Mouse (Mus musculus) embryonic facial prominence, embryonic 10.5 days (tissue): ENCODE data around the gene Mrpl20. TPM values are rescaled to one million over a fixed set of nuclear protein-coding genes. Genes with fewer than 3 reads are reported as not detected.
A peak's percentile ranks its signal among the peaks of the same experiment; 100 is the strongest.

Source experiments
- DNase-seq: peaks from one replicate; pipeline ENCODE4 v3.0.0-alpha.2; 2017; ENCODE audit warnings: low spot score
- H3K27ac ChIP-seq: fragments of 300-500 bp; sonication (generic); replicated peaks from 2 replicates; pipeline ENCODE4 v1.5.1; 2016; ENCODE audit warnings: mild to moderate bottlenecking
- H3K27me3 ChIP-seq: fragments of 300-500 bp; sonication (generic); replicated peaks from 2 replicates; pipeline ENCODE4 v1.6.1; 2016; ENCODE audit warnings: low read depth, mild to moderate bottlenecking; ENCODE audit not compliant: poor library complexity, severe bottlenecking
- H3K36me3 ChIP-seq: fragments of 300-500 bp; sonication (generic); replicated peaks from 2 replicates; pipeline ENCODE4 v1.6.1; 2016; ENCODE audit warnings: mild to moderate bottlenecking, moderate library complexity
- H3K4me1 ChIP-seq: fragments of 300-500 bp; sonication (generic); 2 replicates; pipeline ENCODE4 v1.6.1; 2016
- H3K4me3 ChIP-seq: fragments of 300-500 bp; sonication (generic); 2 replicates; pipeline ENCODE4 v1.5.1; 2016; ENCODE audit warnings: mild to moderate bottlenecking, moderate library complexity
- H3K9me3 ChIP-seq: fragments of 300-500 bp; sonication (generic); 2 replicates; pipeline ENCODE4 v1.6.1; 2016; ENCODE audit warnings: mild to moderate bottlenecking
- WGBS: fragments of 180-500 bp; shearing (Covaris S2); methylation state at CpG from one replicate; pipeline ENCODE4 v1.1.7; 2016; 5-methylcytosine and 5-hydroxymethylcytosine counted together
- polyA plus RNA-seq: library from polyadenylated mRNA; unstranded; fragments of >200 nt; fragmentation: Nextera tagmentation; extraction: Ambion mirVana; gene quantifications from 2 replicates; pipeline ENCODE4 v1.2.1, GENCODE M21; 2016

Gene Mrpl20
- polyA plus RNA-seq, result 254 and 259 TPM in 2 replicates

DNA sequence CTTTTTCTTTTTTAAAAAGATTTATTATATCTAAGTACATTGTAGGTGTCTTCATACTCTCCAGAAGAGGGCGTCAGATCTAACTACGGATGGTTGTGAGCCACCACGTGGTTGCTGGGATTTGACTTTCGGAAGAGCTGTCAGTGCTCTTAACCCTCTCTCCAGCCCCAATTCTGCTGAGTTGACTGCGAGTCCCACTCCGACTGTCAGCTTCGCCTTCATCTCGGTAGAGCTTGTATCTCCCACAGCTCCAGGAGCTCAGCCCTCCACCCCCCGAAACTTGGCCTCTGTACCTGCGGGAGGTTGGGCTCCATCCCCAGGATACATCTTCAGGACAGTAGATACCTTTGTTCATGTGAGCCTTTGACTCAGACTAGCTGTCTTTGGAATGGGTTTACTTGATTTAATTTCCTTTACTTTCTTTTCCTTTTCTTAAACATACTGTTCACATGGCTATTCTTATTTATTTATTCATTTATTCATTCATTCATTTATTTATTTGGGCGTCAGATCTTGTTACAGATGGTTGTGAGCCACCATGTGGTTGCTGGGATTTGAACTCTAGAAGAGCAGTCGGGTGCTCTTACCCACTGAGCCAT lies at the start of gene Mrpl20:
TSS of gene Mrpl20 (plus strand) at position 138 of the 599 bp plus-strand sequence.
- Histone ChIP-seq H3K9me3 (no peaks in the 10 kb centered on the region), H3K4me3 (peak within 1 kb of the TSS; percentile 98), H3K4me1 (peaks cover 18% of the 10 kb centered on the region), H3K27ac (peak within 1 kb of the TSS; percentile 87), H3K27me3 (no peaks in the 10 kb centered on the region), H3K36me3 (peaks cover 30% of the 10 kb centered on the region)
- 9% methylated on average over 12 of the region's 12 CpGs for WGBS
- peak; percentile 29 for DNase-seq

DNA sequence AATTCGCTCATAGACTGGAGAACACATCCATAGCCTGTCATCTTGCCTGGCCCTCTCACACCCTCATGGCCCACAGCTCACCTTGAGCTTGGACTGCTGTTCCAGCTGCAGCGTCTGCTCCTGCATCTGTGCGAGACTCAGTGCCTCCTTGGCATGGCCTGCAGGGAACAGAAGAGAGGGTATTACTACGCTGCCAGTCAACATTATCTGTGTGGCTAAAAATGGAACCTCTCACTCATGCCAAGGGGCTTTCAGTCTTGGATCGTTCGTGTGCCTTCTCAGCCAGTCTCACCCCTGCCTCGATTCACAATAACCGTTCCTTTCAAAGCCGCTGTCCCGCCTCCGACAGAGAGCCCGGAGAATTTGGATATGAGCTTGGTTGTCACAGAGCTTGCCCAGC lies 45.7 kb upstream of the Mrpl20 start:
- Histone ChIP-seq H3K9me3 (no peaks in the 10 kb centered on the region), H3K4me3 (no peak overlapping the region), H3K36me3 (peaks cover 66% of the 10 kb centered on the region), H3K4me1 (peaks cover 29% of the 10 kb centered on the region), H3K27me3 (no peaks in the 10 kb centered on the region), H3K27ac (no peak overlapping the region)
- WGBS, result 94% methylated on average over 12 of the region's 12 CpGs
- DNase-seq, result no peak

DNA sequence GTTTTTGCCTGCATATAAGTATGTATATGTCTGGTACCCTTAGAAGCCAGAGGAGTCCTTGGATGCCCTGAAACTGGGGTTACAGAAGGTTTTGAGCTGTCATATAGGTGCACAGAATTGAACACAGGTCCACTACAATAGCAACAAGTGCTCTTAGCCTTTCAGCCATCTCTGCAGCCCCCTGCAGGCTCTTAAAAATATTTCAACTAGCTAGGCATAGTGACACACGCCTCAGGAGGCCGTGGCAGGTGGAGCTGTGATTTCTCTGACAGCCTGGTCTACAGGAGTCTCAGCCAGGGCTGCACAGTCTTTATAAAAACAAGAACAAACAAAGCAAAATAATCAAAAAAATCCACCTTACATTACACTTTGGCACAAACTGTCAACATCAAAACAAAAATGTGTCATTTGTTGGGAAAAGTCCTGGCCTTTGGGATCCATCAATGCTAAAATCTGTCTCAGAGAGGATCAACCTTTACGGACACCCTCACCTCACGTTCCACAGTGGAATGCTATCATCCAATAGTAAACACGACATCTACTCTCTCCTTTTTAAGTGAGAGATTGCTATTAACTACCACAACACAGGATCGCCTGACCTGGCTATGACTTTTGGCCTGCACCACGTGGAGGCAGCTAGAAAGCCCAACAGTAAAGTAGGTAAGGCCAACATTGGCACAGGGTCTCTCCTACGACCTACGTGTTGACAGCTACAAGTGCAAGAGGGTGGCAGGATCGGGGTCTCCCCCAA lies 42.6 kb upstream of the Mrpl20 start:
- Histone ChIP-seq H3K4me1 (peaks cover 33% of the 10 kb centered on the region), H3K9me3 (no peaks in the 10 kb centered on the region), H3K27ac (peak overlapping the region; percentile 81), H3K27me3 (no peaks in the 10 kb centered on the region), H3K36me3 (peaks cover 37% of the 10 kb centered on the region), H3K4me3 (peak overlapping the region; percentile 87)
- no peak for DNase-seq
- WGBS, result 5% methylated on average over 10 of the region's 10 CpGs

DNA sequence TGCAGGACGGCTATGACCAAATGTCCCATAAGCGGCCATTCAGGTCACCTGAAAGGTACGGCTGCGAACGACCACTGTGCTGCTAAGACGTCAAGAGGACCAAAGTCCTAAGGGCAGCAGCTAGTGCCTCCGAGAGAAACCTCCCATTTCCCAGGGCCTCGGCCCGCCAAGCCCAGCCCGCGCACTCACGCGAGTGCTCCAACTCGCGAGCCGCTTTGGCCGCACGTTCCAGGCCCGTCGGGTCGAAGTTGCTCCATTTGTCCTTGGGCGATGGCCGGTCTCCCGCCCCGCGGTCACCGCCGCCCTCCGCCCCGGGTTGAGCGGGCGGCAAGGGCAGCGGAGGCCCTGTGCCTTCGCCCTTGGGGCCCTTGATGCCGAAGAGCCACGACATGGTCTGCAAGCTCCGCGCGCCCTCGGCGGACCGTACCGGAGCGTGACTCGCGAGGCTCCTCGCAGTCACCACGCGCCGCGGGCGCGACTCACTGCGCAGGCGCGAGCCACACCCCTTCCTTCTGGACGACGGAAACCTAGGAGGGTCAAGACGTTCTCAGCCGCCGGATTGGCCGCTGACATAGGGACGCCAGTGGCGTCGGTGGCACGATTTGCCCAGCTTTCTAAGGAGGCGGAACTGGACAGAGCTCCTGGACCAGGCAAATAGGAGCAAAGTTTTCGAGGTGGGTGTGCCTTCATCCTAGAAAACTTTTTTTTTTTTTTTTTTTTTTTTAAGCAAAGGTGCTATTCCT lies 41.9 kb upstream of the Mrpl20 start, which contains the start of gene Atad3a:
TSS of gene Atad3a (minus strand) at position 481 of the 743 bp plus-strand sequence.
- no peaks in the 10 kb centered on the region for H3K9me3 ChIP-seq
- peaks cover 33% of the 10 kb centered on the region for H3K4me1 ChIP-seq
- H3K36me3 ChIP-seq, result peaks cover 30% of the 10 kb centered on the region
- peak within 1 kb of the TSS; percentile 87 for H3K4me3 ChIP-seq
- no peaks in the 10 kb centered on the region for H3K27me3 ChIP-seq
- peak within 1 kb of the TSS; percentile 81 for H3K27ac ChIP-seq
- peak; percentile 97 for DNase-seq
- WGBS, result under 1% methylated on average over 68 of the region's 68 CpGs

DNA sequence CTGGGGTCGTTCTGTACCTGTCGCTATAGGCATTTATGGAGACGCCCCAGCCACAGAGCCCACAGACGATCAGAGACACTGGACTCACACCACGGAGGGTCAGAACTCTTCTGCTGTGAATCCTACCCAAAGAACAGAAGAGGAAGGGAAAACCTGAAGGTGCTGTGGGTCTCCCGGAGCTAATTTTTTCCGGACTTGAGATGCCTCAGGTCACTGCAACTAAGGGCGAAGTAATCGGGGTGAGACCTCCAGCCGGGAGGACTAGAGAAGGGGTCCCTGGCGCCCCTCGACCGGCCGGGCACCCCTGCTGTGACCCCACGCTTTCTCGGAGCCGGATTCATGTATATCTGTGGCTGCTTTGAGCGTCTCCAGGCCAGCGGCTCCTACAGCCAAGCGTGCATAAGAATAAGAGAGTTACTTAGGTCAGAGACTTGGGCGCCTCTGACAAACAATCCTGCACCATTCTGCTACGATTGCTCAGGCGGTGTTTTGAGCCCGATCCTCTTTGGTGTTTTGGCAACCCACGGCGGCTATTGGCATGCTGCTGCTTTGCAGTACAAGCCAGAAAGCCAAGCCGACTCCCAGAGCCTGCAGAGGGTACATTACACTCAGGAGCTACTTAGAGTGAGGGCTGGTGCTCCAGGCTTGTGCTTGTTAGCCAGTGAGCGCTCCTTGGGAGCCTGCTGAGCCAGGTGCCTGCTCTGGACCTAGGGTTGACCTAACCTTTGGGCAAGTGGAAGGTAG lies 41.1 kb upstream of the Mrpl20 start:
- H3K27ac ChIP-seq, result peak overlapping the region; percentile 75
- WGBS, result 3% methylated on average over 28 of the region's 28 CpGs
- DNase-seq, result no peak
- H3K9me3 ChIP-seq, result no peaks in the 10 kb centered on the region
- no peaks in the 10 kb centered on the region for H3K27me3 ChIP-seq
- H3K36me3 ChIP-seq, result peaks cover 22% of the 10 kb centered on the region
- peak overlapping the region; percentile 87 for H3K4me3 ChIP-seq
- peaks cover 33% of the 10 kb centered on the region for H3K4me1 ChIP-seq

DNA sequence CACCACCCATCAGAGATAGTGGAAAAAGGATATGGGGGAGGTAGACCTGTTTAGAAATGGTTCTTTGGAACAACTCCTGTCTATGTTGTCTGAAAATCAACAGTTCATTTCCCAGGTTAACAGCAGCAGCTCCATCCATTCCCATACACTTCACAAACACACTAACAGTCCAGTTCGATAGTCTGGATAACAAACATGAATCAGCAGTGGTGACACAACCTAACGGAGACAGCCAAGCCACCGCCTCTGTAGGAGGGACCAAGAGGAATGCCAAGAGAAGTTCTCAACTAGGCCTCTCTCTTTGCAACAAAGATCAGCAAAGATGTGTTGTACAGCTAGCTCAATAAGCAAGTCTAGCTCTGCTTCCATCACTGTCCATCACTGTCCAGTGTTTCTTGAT lies 40.3 kb upstream of the Mrpl20 start:
- Histone ChIP-seq H3K9me3 (no peaks in the 10 kb centered on the region), H3K36me3 (peaks cover 14% of the 10 kb centered on the region), H3K4me1 (peaks cover 33% of the 10 kb centered on the region), H3K27me3 (no peaks in the 10 kb centered on the region), H3K27ac (no peak overlapping the region), H3K4me3 (peak overlapping the region; percentile 87)
- WGBS, result 90% methylated on average over 3 of the region's 3 CpGs
- no peak for DNase-seq

DNA sequence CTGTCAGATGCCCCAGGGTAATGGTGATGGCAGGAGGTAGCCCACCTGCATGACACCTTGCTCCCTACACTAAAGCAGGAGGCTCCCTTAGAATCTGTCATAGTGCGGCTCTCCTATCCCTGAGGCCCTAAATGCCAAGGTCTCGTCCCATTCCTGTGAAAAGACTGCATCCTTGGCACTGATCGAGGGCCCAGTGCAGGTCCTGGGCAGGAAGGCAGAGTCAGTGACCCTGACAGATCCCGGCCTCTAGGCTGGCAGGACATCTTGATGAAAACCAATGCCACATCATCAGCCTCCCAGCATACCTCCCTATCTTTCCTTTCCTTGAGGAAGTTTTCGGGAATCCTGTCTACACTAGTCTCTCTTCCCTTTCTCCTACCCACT lies 33.2 kb upstream of the Mrpl20 start:
- Histone ChIP-seq H3K4me3 (peak overlapping the region; percentile 71), H3K36me3 (0 out of 2 replicates have a peak, but pooled peaks cover 3% of the 10 kb centered on the region), H3K9me3 (no peaks in the 10 kb centered on the region), H3K27me3 (peaks cover 41% of the 10 kb centered on the region), H3K27ac (peak overlapping the region; percentile 96), H3K4me1 (peaks cover 33% of the 10 kb centered on the region)
- WGBS, result 62% methylated on average over 5 of the region's 5 CpGs
- no peak for DNase-seq

DNA sequence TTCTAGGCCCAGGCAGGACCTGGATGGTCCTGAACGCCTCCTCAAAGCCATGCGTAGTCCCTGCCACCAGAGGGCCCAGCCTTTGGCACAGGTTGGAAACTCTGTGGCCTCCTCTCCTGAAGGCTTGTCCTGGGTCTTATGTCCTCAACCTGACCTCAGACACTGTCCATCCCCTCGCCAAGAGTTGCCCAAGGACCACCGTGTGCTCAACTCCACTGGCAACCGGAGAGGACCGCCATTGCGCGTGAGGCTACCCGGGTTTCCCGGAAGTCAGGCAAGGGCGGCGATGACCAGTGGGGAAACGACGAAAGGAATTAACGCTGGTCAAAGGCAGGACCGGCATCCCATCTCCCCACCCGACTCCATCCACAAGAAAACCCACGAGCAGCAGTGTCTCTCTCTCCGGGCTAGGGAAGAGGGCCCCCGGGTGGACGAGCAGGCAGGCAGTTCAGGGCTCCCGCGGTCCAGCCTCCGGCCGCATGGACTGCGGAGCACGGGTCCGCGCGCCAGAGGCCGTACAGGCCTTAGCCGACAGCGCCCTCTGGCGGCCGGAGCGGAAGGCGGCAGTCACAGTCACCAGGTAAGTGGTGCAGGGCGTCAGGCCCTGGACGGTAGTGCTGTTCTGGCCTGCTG lies 32.7 kb upstream of the Mrpl20 start:
- H3K36me3 ChIP-seq, result 0 out of 2 replicates have a peak, but pooled peaks cover 3% of the 10 kb centered on the region
- peak overlapping the region; percentile 71 for H3K4me3 ChIP-seq
- no peaks in the 10 kb centered on the region for H3K9me3 ChIP-seq
- WGBS, result under 1% methylated on average over 39 of the region's 39 CpGs
- peaks cover 39% of the 10 kb centered on the region for H3K4me1 ChIP-seq
- peaks cover 46% of the 10 kb centered on the region for H3K27me3 ChIP-seq
- peak; percentile 94 for DNase-seq
- H3K27ac ChIP-seq, result peak overlapping the region; percentile 96

DNA sequence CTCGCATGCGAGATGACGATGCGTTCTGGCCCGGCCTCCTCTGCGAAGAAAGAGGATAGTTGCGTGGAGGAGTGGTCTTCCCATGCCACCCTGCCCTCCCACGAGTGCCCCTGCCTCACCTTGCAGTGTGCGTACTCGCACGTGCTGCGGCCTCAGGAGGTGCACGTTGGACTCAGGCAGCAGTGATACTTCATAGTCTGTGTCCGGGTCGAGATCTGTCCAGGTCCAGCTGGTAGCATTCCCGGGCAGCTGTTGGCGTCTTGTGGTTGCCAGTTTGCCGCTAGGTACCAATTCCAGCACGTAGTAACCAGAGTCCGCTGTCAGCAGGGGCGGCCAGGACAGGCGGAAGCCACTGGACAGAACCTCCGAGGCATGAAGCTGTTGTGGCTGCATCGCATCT lies 32.1 kb upstream of the Mrpl20 start:
- H3K4me3 ChIP-seq, result peak overlapping the region; percentile 71
- no peak for DNase-seq
- 0 out of 2 replicates have a peak, but pooled peaks cover 3% of the 10 kb centered on the region for H3K36me3 ChIP-seq
- peak overlapping the region; percentile 96 for H3K27ac ChIP-seq
- no peaks in the 10 kb centered on the region for H3K9me3 ChIP-seq
- peaks cover 45% of the 10 kb centered on the region for H3K4me1 ChIP-seq
- 42% methylated on average over 24 of the region's 24 CpGs for WGBS
- H3K27me3 ChIP-seq, result peaks cover 52% of the 10 kb centered on the region

DNA sequence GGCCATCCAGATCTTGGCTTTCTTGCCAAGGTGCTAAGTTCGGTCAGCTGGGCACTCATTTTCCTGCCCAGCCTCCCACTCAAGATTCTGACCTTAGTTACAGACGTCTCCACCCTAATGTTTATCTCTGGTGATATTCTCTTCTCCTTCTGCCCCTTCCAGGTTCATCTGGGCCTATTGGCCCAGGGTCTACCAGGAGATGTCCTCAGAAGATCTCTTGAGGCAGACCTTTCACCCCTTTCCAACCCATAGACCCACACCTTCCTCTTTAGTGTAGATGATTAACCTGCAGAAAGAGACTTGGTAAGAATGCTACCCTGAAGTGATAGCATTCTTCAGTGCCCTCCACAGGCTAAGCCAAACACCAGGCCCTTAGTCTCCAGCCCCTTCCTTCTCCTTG lies 31.0 kb upstream of the Mrpl20 start:
- peaks cover 55% of the 10 kb centered on the region for H3K27me3 ChIP-seq
- H3K4me1 ChIP-seq, result peaks cover 54% of the 10 kb centered on the region
- H3K36me3 ChIP-seq, result 0 out of 2 replicates have a peak, but pooled peaks cover 3% of the 10 kb centered on the region
- H3K9me3 ChIP-seq, result no peaks in the 10 kb centered on the region
- no peak for DNase-seq
- WGBS, result 90% methylated on average over 2 of the region's 2 CpGs
- no peak overlapping the region for H3K4me3 ChIP-seq
- no peak overlapping the region for H3K27ac ChIP-seq

DNA sequence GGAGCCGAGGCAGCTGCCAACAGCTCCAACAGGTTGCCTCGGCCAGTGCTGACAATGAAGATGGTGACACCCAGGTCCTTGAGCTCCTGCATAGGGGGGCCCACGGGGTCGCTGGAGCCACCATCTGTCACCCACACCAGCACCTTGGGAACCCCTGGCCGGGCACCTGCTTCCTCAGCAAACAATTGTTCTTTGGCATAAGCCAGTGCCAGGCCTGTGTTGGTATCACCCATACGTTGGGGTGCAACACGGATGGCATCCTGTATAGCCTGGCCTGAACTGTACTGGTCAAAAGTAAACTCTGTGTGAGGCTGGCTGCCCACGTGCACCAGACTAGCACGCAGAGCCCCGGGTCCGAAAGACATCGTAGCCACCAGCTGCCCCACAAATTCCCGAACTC lies 29.9 kb upstream of the Mrpl20 start:
- Histone ChIP-seq H3K27me3 (peaks cover 55% of the 10 kb centered on the region), H3K9me3 (no peaks in the 10 kb centered on the region), H3K36me3 (0 out of 2 replicates have a peak, but pooled peaks cover 3% of the 10 kb centered on the region), H3K27ac (no peak overlapping the region), H3K4me1 (peaks cover 64% of the 10 kb centered on the region), H3K4me3 (no peak overlapping the region)
- WGBS, result 90% methylated on average over 13 of the region's 13 CpGs
- DNase-seq, result no peak
